Mouse (Mus musculus): ENCODE data around the gene Tsr3.
"Not testable (repeated sequence)": the region's sequence is repeated elsewhere in the genome, so short reads cannot be mapped to it uniquely, and the experiment has no call there.

- TF ChIP-seq CTCF (IDR thresholded peaks at IDR 0.05; ENCODE audit: borderline replicate concordance, extremely low read depth, insufficient read depth, insufficient read length); POLR2A (IDR thresholded peaks at IDR 0.05; ENCODE audit: borderline replicate concordance, extremely low read depth, insufficient read depth, insufficient read length, poor library complexity, severe bottlenecking): not testable (repeated sequence)
These were observed 8.3 kb upstream of the Tsr3 start for GRCm38 (mm10) chr17:25231621-25232020.

Data from brain, embryonic 14.5 days (tissue).